ENCODE assay signal across 20 mouse cellular contexts in the genomic region with DNA sequence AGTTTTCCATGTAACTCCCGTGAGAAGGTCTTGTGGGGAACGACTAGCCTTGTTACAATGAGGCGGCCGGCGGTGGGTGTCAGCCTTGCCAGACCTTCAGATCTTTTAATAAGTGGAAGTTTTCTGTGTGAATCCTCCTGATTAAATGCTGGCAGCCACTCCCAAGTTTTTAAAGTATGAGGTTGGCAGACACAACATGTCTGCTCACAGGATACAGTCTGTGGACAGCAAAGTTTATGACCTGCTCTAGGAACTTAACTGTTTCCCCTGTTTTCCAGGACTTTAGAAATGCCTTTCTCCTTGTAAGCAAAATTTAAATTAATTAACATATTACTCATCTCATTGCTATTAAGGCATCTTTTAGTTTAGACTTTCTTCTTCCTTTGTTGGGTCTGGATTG.
A peak's percentile ranks its signal among the peaks of the same experiment; 100 is the strongest.
DNase-seq lines count a peak whose midpoint lies in the region; ATAC-seq and TF ChIP-seq lines count a peak whose summit lies in the region.
"Had no signal": no experiment of that assay in that cellular context is flagged by ENCODE, and none has a peak within 500 bp of the region (broad histone marks: within the 10 kb centered on the region; RNA-seq: fewer than 3 reads in every experiment).

No protein-coding gene starts in this region.

- no peaks in the 10 kb centered on the region for H3K4me1 ChIP-seq in kidney, adult 2 months (ENCODE audit: control insufficient read depth, insufficient read depth, low read length)
- H3K4me1 ChIP-seq in embryonic fibroblast, embryonic 13.5 days (ENCODE audit: control insufficient read depth, insufficient read depth, low read length), result peaks cover 9% of the 10 kb centered on the region
- H3K4me1 ChIP-seq in forebrain, postnatal 0 days (ENCODE audit: insufficient read depth), result peaks cover 28% of the 10 kb centered on the region

- ATAC-seq in forebrain, postnatal 0 days, result peak; percentile 1; the same call in 1 of the 2 replicates
- ATAC-seq: hindbrain, postnatal 0 days had no signal

- H3K9me3 ChIP-seq in forebrain, postnatal 0 days (ENCODE audit: low read length), result no peaks in the 10 kb centered on the region
- H3K9me3 ChIP-seq: embryonic facial prominence, embryonic 13.5 days; heart, embryonic 15.5 days; hindbrain, embryonic 13.5 days had no signal

- H3K27ac ChIP-seq in kidney, adult 2 months (ENCODE audit: insufficient read depth, low read depth, low read length), result no peak overlapping the region
- H3K27ac ChIP-seq in embryonic fibroblast, embryonic 13.5 days (ENCODE audit: insufficient read depth, low read length), result peak overlapping the region; percentile 56; the same call in 1 of the 2 replicates
- H3K27ac ChIP-seq in forebrain, postnatal 0 days (ENCODE audit: low read depth, low read length), result peak overlapping the region; percentile 72; the same call in 1 of the 2 replicates
- H3K27ac ChIP-seq: embryonic facial prominence, embryonic 13.5 days; heart, embryonic 15.5 days; hindbrain, postnatal 0 days had no signal

- DNase-seq in kidney, postnatal 10 days, result peak; percentile 12
- no peak for DNase-seq in kidney, adult 2 months
- peak; percentile 4 for DNase-seq in lung, postnatal 36 days
- no peak for DNase-seq in lung, postnatal 4 days
- no peak for DNase-seq in forebrain, postnatal 0 days
- DNase-seq in frontal cortex, postnatal 10 days (ENCODE audit: low spot score in 2 of 2), result no peak
- DNase-seq: adrenal gland, postnatal 10 days; cerebellum, adult 18-20 months; cerebellum, adult 9-11 months; cerebellum, postnatal 36 days; gastrocnemius, postnatal 36 days; heart, adult 18-20 months; heart, postnatal 14 days; kidney, adult 11 months had no signal

- no peak overlapping the region for H3K4me2 ChIP-seq in forebrain, postnatal 0 days (ENCODE audit: low read depth)
- H3K4me2 ChIP-seq: embryonic facial prominence, embryonic 13.5 days; heart, embryonic 11.5 days; heart, embryonic 15.5 days; hindbrain, embryonic 13.5 days had no signal

- H3K27me3 ChIP-seq in kidney, adult 2 months (replicated peaks; ENCODE audit: control insufficient read depth, insufficient read depth, low read length), result no peaks in the 10 kb centered on the region
- no peaks in the 10 kb centered on the region for H3K27me3 ChIP-seq in forebrain, postnatal 0 days (ENCODE audit: insufficient read depth, low read length)
- H3K27me3 ChIP-seq: embryonic facial prominence, embryonic 13.5 days; heart, embryonic 15.5 days; hindbrain, embryonic 13.5 days had no signal

- no peak overlapping the region for H3K4me3 ChIP-seq in kidney, adult 2 months (ENCODE audit: insufficient read depth, low read depth, low read length)
- no peak overlapping the region for H3K4me3 ChIP-seq in embryonic fibroblast, embryonic 13.5 days (ENCODE audit: insufficient read depth, low read length)
- H3K4me3 ChIP-seq in forebrain, postnatal 0 days (ENCODE audit: low read depth, low read length), result no peak overlapping the region
- H3K4me3 ChIP-seq: embryonic facial prominence, embryonic 13.5 days; heart, embryonic 15.5 days; hindbrain, embryonic 13.5 days had no signal

- no peak for TF ChIP-seq CTCF in kidney, adult 2 months (conservative IDR thresholded peaks at IDR 0.05; ENCODE audit: insufficient read depth, insufficient read length, low read depth, low read length)
- no peak for TF ChIP-seq CTCF in embryonic fibroblast, embryonic 13.5 days (IDR thresholded peaks at IDR 0.05; ENCODE audit: borderline replicate concordance, insufficient read depth, low read length)
- no peak for TF ChIP-seq CTCF in forebrain, postnatal 0 days (IDR thresholded peaks at IDR 0.05; ENCODE audit: low read depth)

- no peak for TF ChIP-seq POLR2A in kidney, adult 2 months (IDR thresholded peaks at IDR 0.05; ENCODE audit: low read depth, low read length)
- TF ChIP-seq POLR2A in embryonic fibroblast, embryonic 13.5 days (IDR thresholded peaks at IDR 0.05; ENCODE audit: low read depth, low read length), result no peak

- WGBS in kidney, adult 2 months, result 89% methylated on average over 5 of the region's 5 CpGs
- 44% methylated on average over 5 of the region's 5 CpGs for WGBS in forebrain, postnatal 0 days

- no peak overlapping the region for H3K9ac ChIP-seq in forebrain, postnatal 0 days
- H3K9ac ChIP-seq: embryonic facial prominence, embryonic 13.5 days; heart, embryonic 15.5 days; hindbrain, embryonic 13.5 days had no signal

- H3K36me3 ChIP-seq in kidney, adult 2 months (ENCODE audit: control insufficient read depth, insufficient read depth, low read length), result no peaks in the 10 kb centered on the region
- H3K36me3 ChIP-seq in forebrain, postnatal 0 days (ENCODE audit: insufficient read depth), result no peaks in the 10 kb centered on the region
- H3K36me3 ChIP-seq: embryonic facial prominence, embryonic 13.5 days; heart, embryonic 15.5 days; hindbrain, embryonic 13.5 days had no signal

Comparison
In these comparisons a context has a peak if more than half of its experiments do, and no peak if none do; other contexts are left out.
1. DNase-seq: peak in kidney, postnatal 10 days (single experiment) and lung, postnatal 36 days (single experiment); none in kidney, adult 2 months (single experiment), lung, postnatal 4 days (0 of 2), forebrain, postnatal 0 days (single experiment) and frontal cortex, postnatal 10 days (0 of 2).